Mouse (Mus musculus) ES-Bruce4 (cell line): ENCODE results near the gene Slc25a4.

Source experiments
- CTCF ChIP-seq: IDR thresholded peaks from one replicate; pipeline ENCODE4 v1.8.1; 2011; ENCODE audit warnings: low read depth, low read length
- EP300 ChIP-seq: IDR thresholded peaks from 2 replicates; pipeline ENCODE4 v1.6.1; 2011; ENCODE audit warnings: low read depth, low read length; ENCODE audit not compliant: insufficient read depth
- POLR2A ChIP-seq: IDR thresholded peaks from one replicate; pipeline ENCODE4 v1.8.1; 2011; ENCODE audit warnings: low read length; ENCODE audit not compliant: insufficient read depth

- no peak for TF ChIP-seq POLR2A
- no peak for TF ChIP-seq EP300
- TF ChIP-seq CTCF = no peak
Observed at GRCm38 (mm10) chr8:46193100-46193499, 18.0 kb downstream of the Slc25a4 start.
